Mouse (Mus musculus): ENCODE results near the gene Pmepa1.
A peak's percentile ranks its signal among the peaks of the same experiment; 100 is the strongest.

Pmepa1 gene

GRCm38 (mm10) chr2:173276409-173276808 is at the start of gene Pmepa1:
Gene Pmepa1 (minus strand): TSS chr2:173276533.
- DNase-seq: peak; percentile 88 to 92

GRCm38 (mm10) chr2:173321754-173322153 is 45.4 kb upstream of the Pmepa1 start:
- DNase-seq: no peak

GRCm38 (mm10) chr2:173321194-173321593 is 44.9 kb upstream of the Pmepa1 start:
- DNase-seq: no peak

- DNase-seq: no peak
Measured at GRCm38 (mm10) chr2:173314291-173314690, 38.0 kb upstream of the Pmepa1 start.

- DNase-seq: no peak
Measured at GRCm38 (mm10) chr2:173308486-173308885, 32.2 kb upstream of the Pmepa1 start.

GRCm38 (mm10) chr2:173307984-173308383 is 31.7 kb upstream of the Pmepa1 start:
- DNase-seq: no peak

GRCm38 (mm10) chr2:173307561-173307960 is 31.2 kb upstream of the Pmepa1 start:
- DNase-seq: peak; percentile 17 to 33

- DNase-seq: peak; percentile 29 to 45
Measured at GRCm38 (mm10) chr2:173306734-173307525, 30.6 kb upstream of the Pmepa1 start.

- no peak for DNase-seq
Measured at GRCm38 (mm10) chr2:173305011-173305410, 28.7 kb upstream of the Pmepa1 start.

GRCm38 (mm10) chr2:173300663-173301630 is 24.6 kb upstream of the Pmepa1 start:
- DNase-seq: no peak

GRCm38 (mm10) chr2:173296408-173296807 is 20.1 kb upstream of the Pmepa1 start:
- DNase-seq: no peak

- no peak for DNase-seq
Measured at GRCm38 (mm10) chr2:173293042-173293441, 16.7 kb upstream of the Pmepa1 start.

GRCm38 (mm10) chr2:173292551-173292950 is 16.2 kb upstream of the Pmepa1 start:
- DNase-seq: no peak

GRCm38 (mm10) chr2:173290981-173291380 is 14.6 kb upstream of the Pmepa1 start:
- no peak for DNase-seq

- DNase-seq: no peak
Measured at GRCm38 (mm10) chr2:173289928-173290327, 13.6 kb upstream of the Pmepa1 start.

- no peak for DNase-seq
Measured at GRCm38 (mm10) chr2:173285816-173286538, 9.6 kb upstream of the Pmepa1 start.

- DNase-seq: no peak
Measured at GRCm38 (mm10) chr2:173284771-173285170, 8.4 kb upstream of the Pmepa1 start.

GRCm38 (mm10) chr2:173282191-173282590 is 5.9 kb upstream of the Pmepa1 start:
- no peak for DNase-seq

GRCm38 (mm10) chr2:173281021-173281937 is 4.9 kb upstream of the Pmepa1 start:
- DNase-seq: no peak

- DNase-seq: peak; percentile 55 to 59
Measured at GRCm38 (mm10) chr2:173278846-173279580, 2.7 kb upstream of the Pmepa1 start.

GRCm38 (mm10) chr2:173276859-173277258 is 526 bp upstream of the Pmepa1 start:
- peak in 1 of 2 experiments; percentile 54 for DNase-seq
